Mouse (Mus musculus) right cerebral cortex, postnatal 25 days (tissue): ENCODE results near the gene Emilin1.

Source experiments
- DNase-seq: peaks from one replicate; pipeline ENCODE4 v3.0.0; 2022

Gene Emilin1

DNA sequence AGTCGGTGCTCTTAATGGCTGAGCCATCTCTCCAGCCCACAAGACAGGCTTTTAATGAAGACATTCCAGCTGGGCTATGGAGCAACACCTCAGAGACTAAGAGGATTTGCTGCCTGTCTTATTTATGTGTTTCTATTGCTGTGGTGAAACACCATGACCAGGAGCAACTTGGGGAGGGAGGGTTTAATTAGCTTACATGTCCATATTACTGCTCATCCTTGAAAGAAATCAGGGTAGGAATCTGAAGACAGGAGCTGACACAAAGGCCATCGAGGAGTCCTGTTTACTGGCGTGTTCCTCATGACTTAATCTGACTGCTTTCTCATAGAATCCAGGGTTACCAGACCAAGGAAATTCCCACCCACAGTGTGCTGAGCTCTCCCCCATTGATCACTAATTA lies 50.7 kb downstream of the Emilin1 start:
- DNase-seq = no peak

GRCm38 (mm10) chr5:30966189-30966588 lies 53.0 kb downstream of the Emilin1 start:
- DNase-seq = no peak

DNA sequence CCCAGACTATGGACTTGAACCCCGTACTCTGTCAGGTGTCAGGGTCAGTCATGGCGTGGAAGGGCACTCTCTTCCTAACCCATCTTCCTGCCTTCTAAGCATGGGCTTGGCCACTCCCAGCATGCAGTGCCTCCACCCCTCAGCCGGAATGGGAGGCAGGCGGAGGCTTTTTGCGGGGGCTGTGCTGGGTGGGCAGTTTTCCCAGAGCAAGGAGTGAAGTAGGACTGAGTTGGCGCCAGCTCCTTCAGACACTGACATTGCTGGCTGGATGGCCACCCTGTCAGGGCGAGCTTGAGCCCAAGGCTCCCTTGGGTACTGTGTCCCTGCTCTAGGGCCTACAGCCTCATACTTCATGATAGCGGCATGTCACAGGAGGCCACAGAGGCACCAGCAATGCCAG lies 55.2 kb downstream of the Emilin1 start, which contains the start of gene Tcf23:
Gene Tcf23, plus strand, starts transcription at position 247 of the 400 bp plus-strand sequence.
- DNase-seq = no peak

- DNase-seq = no peak
Measured at GRCm38 (mm10) chr5:30969440-30969839, 56.2 kb downstream of the Emilin1 start.
